Mouse (Mus musculus) kidney, postnatal 0 days (tissue): ENCODE data around the gene Lsm4. TPM values are rescaled to one million over a fixed set of nuclear protein-coding genes. Genes with fewer than 3 reads are reported as not detected.

Experiments
- ATAC-seq: fragments of 200-750 bp; cut with Nextera tagmentation; replicated peaks from 2 replicates; pipeline ENCODE4 v1.8.0; 2017; ENCODE audit warnings: low read depth, moderate number of reproducible peaks, moderate TSS enrichment, moderate library complexity; ENCODE audit not compliant: low FRiP score
- DNase-seq: peaks from one replicate; pipeline ENCODE4 v3.0.0-alpha.2; 2016; ENCODE audit warnings: low spot score
- H3K27ac ChIP-seq: fragments of 300-500 bp; sonication (generic); 2 replicates; pipeline ENCODE4 v1.5.1; 2014; ENCODE audit warnings: mild to moderate bottlenecking
- H3K27me3 ChIP-seq: fragments of 300-500 bp; sonication (generic); 2 replicates; pipeline ENCODE4 v1.6.1; 2014; ENCODE audit warnings: low read length, mixed read lengths; ENCODE audit not compliant: insufficient read depth
- H3K36me3 ChIP-seq: fragments of 300-500 bp; sonication (generic); 2 replicates; pipeline ENCODE4 v1.6.1; 2014; ENCODE audit warnings: low read length, mixed read lengths; ENCODE audit not compliant: insufficient read depth
- H3K4me1 ChIP-seq: fragments of 300-500 bp; sonication (generic); replicated peaks from 2 replicates; pipeline ENCODE4 v1.6.1; 2014; ENCODE audit warnings: antibody characterized with exemption, low read length, mixed read lengths; ENCODE audit not compliant: insufficient read depth
- H3K4me2 ChIP-seq: fragments of 300-500 bp; sonication (generic); 2 replicates; pipeline ENCODE4 v1.6.1; 2014; ENCODE audit warnings: mild to moderate bottlenecking, low read length, moderate library complexity, mixed read lengths
- H3K4me3 ChIP-seq: fragments of 300-500 bp; sonication (generic); replicated peaks from 2 replicates; pipeline ENCODE4 v1.5.1; 2014; ENCODE audit warnings: low read depth, low read length
- H3K9ac ChIP-seq: fragments of 300-500 bp; sonication (generic); 2 replicates; pipeline ENCODE4 v1.6.1; 2014; ENCODE audit warnings: low read depth, low read length
- H3K9me3 ChIP-seq: fragments of 300-500 bp; sonication (generic); replicated peaks from 2 replicates; pipeline ENCODE4 v1.6.1; 2016; ENCODE audit warnings: low read length, inconsistent platforms, mixed read lengths
- CTCF ChIP-seq: IDR thresholded peaks from 2 replicates; pipeline ENCODE4 v1.5.1; 2016; ENCODE audit warnings: antibody characterized with exemption, low read depth, mild to moderate bottlenecking, moderate library complexity
- WGBS: fragments of 180-500 bp; shearing (Covaris S2); extraction: QIAGEN DNeasy Blood & Tissue Kit; methylation state at CpG from one replicate; pipeline ENCODE4 v1.1.7; 2014; 5-methylcytosine and 5-hydroxymethylcytosine counted together
- polyA plus RNA-seq: library from polyadenylated mRNA; unstranded; fragments of >200 nt; fragmentation: Nextera tagmentation; extraction: Ambion mirVana; gene quantifications from 2 replicates; pipeline ENCODE4 v1.2.1, GENCODE M21; 2015

Gene Lsm4
- polyA plus RNA-seq, 1 experiment from 2014 or later = 281 TPM

DNA sequence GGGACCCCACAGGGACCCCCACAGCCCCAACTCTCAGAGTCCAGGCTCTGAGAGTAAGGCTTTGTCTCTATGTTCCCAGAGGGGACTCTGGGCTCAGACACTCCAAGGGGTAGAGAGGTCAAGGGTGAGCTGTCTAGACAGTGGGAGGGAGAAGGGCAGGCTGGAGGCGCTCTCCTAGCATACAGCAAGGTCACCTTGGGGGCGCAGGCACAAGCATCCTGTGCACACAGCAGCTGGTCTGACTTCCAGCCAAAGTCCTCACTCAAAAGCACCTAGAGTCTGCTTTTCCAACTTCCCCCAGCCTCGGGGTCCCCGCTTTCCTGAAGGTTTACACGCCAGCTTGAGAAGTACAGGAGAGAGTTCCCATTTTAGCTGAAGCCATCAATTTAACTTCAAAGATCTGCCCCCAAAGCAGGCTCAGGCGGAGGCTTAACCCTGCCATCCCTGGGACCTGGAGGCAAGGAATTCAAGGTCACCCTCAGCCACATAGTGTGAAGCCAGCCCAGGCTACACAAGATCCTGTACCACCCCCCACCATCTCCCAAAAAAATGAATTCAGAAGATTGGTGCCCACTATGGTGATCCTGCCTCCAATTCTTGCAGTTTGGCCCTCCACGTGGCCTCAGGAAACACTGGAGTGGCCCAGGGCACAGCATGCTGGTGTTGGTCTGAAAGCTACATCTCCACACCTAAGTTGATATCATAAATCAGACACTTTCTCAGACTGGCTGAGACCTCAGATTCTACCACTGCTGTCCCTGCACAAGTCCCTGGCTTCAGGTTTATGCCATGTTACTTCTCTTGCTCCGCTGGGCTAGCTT is 25.5 kb upstream of the Lsm4 start:
- Histone ChIP-seq H3K9me3 (no peaks in the 10 kb centered on the region), H3K4me1 (peaks cover 43% of the 10 kb centered on the region), H3K36me3 (peaks cover 24% of the 10 kb centered on the region), H3K9ac (peak overlapping the region; percentile 32; the same call in 1 of the 2 replicates), H3K27me3 (no peaks in the 10 kb centered on the region), H3K4me3 (no peak overlapping the region), H3K27ac (peak overlapping the region; percentile 67), H3K4me2 (no peak overlapping the region)
- WGBS = 33% methylated on average over 7 of the region's 8 CpGs
- ATAC-seq (peak; percentile 34), DNase-seq (peak; percentile 55)
- TF ChIP-seq CTCF = no peak

DNA sequence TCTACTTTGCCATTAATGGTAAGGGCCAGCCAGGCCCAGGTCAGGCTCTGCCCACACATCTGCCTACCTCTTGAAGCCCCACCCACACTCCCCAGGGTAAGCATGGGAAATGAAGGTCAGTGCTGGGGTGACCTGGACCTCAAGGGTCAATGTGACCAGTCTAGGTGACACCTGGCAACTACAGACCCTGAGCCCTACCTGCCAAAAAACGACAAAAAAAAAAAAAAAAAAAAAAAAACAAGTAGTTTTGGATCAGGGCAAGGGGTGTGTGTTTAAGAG is 24.9 kb upstream of the Lsm4 start:
- Histone ChIP-seq H3K4me2 (no peak overlapping the region), H3K27me3 (no peaks in the 10 kb centered on the region), H3K9me3 (no peaks in the 10 kb centered on the region), H3K36me3 (peaks cover 26% of the 10 kb centered on the region), H3K4me1 (peaks cover 43% of the 10 kb centered on the region), H3K27ac (peak overlapping the region; percentile 67; the same call in 1 of the 2 replicates), H3K9ac (no peak overlapping the region), H3K4me3 (no peak overlapping the region)
- no peak for ATAC-seq
- DNase-seq = no peak
- no peak for TF ChIP-seq CTCF
- WGBS = 13% methylated on average over 1 of the region's 1 CpGs

DNA sequence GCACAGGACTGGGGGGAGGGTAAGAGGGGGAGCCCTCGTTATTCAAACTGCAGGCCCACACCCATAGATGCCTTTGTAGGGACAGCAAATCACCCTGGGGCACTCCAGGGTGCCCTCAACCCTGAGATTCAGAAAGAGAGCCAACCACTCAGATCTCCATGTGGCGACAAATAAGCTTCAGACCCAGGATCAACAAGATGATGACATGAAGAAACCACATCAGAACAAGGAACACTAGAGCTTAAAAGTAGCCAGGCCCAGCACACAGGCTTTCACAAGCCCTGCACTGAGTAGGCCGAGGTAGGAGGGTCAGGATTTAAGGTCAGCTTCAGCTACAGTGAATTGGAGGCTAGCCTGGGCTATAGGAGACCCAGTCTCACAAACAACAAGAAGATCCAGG is 24.1 kb upstream of the Lsm4 start:
- ATAC-seq (no peak), DNase-seq (no peak)
- Histone ChIP-seq H3K9me3 (no peaks in the 10 kb centered on the region), H3K4me1 (peaks cover 43% of the 10 kb centered on the region), H3K27me3 (no peaks in the 10 kb centered on the region), H3K4me3 (no peak overlapping the region), H3K27ac (peak overlapping the region; percentile 67; the same call in 1 of the 2 replicates), H3K9ac (no peak overlapping the region), H3K4me2 (no peak overlapping the region), H3K36me3 (peaks cover 26% of the 10 kb centered on the region)
- WGBS = 57% methylated on average over 3 of the region's 3 CpGs
- TF ChIP-seq CTCF = no peak

DNA sequence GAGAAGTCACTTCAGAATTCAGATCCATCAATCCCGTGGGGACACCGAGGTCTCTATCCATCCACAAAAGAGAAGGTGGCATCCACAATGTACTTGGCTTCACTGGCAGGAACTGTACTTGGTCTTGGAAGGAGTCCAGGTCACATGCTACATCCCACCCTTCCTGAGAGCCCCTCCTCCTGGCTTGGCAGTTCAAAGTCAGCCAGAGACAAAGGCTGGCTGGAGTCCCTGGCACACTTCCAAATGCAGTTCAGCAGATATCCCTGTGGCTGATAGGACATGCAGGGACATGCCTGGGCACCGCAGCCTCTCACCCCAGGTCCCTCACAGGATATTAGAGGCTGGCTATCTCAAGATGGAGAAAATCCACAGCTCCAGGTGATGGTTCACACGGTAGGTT is 23.7 kb upstream of the Lsm4 start:
- H3K36me3 ChIP-seq = peaks cover 30% of the 10 kb centered on the region
- no peaks in the 10 kb centered on the region for H3K9me3 ChIP-seq
- H3K4me2 ChIP-seq = no peak overlapping the region
- H3K4me3 ChIP-seq = no peak overlapping the region
- H3K4me1 ChIP-seq = peaks cover 43% of the 10 kb centered on the region
- peak overlapping the region; percentile 67; the same call in 1 of the 2 replicates for H3K27ac ChIP-seq
- ATAC-seq (peak; percentile 61), DNase-seq (peak; percentile 85)
- H3K9ac ChIP-seq = peak overlapping the region; percentile 18; the same call in 1 of the 2 replicates
- no peaks in the 10 kb centered on the region for H3K27me3 ChIP-seq
- 48% methylated on average over 4 of the region's 4 CpGs for WGBS
- TF ChIP-seq CTCF = 0 out of 2 replicates have a peak, but pooled peaks have one; percentile 2

DNA sequence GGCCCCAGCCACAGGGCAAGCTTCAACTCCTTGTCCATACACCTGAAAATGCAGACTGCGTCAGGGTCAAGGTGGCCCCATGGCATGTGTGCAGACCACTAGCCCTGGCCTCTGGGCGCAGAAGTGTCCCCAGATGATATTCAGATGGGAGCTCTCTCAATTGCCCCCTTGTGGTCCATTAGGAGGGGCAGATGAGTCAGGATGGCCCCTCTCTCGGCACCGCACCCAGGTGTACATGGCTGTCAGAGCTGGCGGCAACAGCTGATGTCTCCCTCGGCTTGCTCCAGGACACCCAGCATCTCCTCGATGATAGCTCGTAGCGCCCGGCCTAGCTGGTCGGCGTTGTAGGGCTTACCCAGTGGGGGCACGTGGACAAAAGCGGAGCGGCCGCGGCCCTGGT is 22.7 kb upstream of the Lsm4 start:
- ATAC-seq (no peak), DNase-seq (no peak)
- no peak for TF ChIP-seq CTCF
- peaks cover 37% of the 10 kb centered on the region for H3K36me3 ChIP-seq
- no peak overlapping the region for H3K4me3 ChIP-seq
- H3K9me3 ChIP-seq = no peaks in the 10 kb centered on the region
- peaks cover 40% of the 10 kb centered on the region for H3K4me1 ChIP-seq
- H3K27me3 ChIP-seq = no peaks in the 10 kb centered on the region
- WGBS = 94% methylated on average over 17 of the region's 17 CpGs
- no peak overlapping the region for H3K27ac ChIP-seq
- no peak overlapping the region for H3K9ac ChIP-seq
- H3K4me2 ChIP-seq = no peak overlapping the region

DNA sequence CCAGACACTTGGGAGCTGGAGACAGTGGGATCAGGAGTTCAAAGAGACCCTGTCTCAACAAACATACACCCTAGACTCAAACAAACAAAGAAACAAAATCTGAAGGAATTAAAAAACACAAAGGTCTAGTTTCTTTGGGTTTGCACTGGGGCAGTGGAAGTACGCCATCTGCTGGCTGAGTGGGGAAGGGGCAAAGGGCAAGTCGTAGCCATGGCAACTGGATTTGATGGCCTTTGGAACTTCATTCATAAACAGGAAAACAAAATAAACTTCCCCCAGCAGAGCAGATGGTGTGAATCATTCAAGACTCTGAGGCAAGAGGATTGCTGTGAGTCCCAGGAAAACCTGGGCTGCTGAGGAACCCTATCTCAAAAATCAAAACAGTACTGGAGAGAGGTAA is 19.8 kb upstream of the Lsm4 start:
- H3K9ac ChIP-seq = no peak overlapping the region
- peak; percentile 60 for DNase-seq
- WGBS = 55% methylated on average over 2 of the region's 2 CpGs
- peaks cover 46% of the 10 kb centered on the region for H3K36me3 ChIP-seq
- H3K4me2 ChIP-seq = no peak overlapping the region
- ATAC-seq = no peak; the same call in 1 of the 2 replicates
- peaks cover 22% of the 10 kb centered on the region for H3K4me1 ChIP-seq
- no peaks in the 10 kb centered on the region for H3K9me3 ChIP-seq
- peak; percentile 88 for TF ChIP-seq CTCF
- no peak overlapping the region for H3K27ac ChIP-seq
- H3K27me3 ChIP-seq = no peaks in the 10 kb centered on the region
- no peak overlapping the region for H3K4me3 ChIP-seq
